Mouse (Mus musculus): Measurements from ENCODE around the gene A930004D18Rik.

Gene A930004D18Rik

GRCm38 (mm10) chr2:18038141-18038752 is 710 bp upstream of the A930004D18Rik start:
- no peak for DNase-seq (ENCODE audit: low read depth, low spot score)

GRCm38 (mm10) chr2:18034371-18035250 is 2.9 kb downstream of the A930004D18Rik start:
- DNase-seq (ENCODE audit: low read depth, low spot score), result no peak

- no peak for DNase-seq (ENCODE audit: low read depth, low spot score)
These were observed 4.1 kb downstream of the A930004D18Rik start for GRCm38 (mm10) chr2:18033166-18034108.

GRCm38 (mm10) chr2:18032538-18032895 is 5.0 kb downstream of the A930004D18Rik start:
- no peak for DNase-seq (ENCODE audit: low read depth, low spot score)

GRCm38 (mm10) chr2:18031831-18032537 is 5.6 kb downstream of the A930004D18Rik start:
- peak; percentile 88 for DNase-seq (ENCODE audit: low read depth, low spot score)

- peak; percentile 67 for DNase-seq (ENCODE audit: low read depth, low spot score)
These were observed 6.2 kb downstream of the A930004D18Rik start for GRCm38 (mm10) chr2:18031271-18031821.

GRCm38 (mm10) chr2:18030581-18030980 is 7.0 kb downstream of the A930004D18Rik start:
- no peak for DNase-seq (ENCODE audit: low read depth, low spot score)

- no peak for DNase-seq (ENCODE audit: low read depth, low spot score)
These were observed 7.9 kb downstream of the A930004D18Rik start for GRCm38 (mm10) chr2:18029656-18030055.

- DNase-seq (ENCODE audit: low read depth, low spot score), result peak; percentile 86
These were observed 9.2 kb downstream of the A930004D18Rik start for GRCm38 (mm10) chr2:18028140-18029021.

- peak; percentile 98 for DNase-seq (ENCODE audit: low read depth, low spot score)
These were observed 9.9 kb downstream of the A930004D18Rik start for GRCm38 (mm10) chr2:18027448-18028139.

GRCm38 (mm10) chr2:18026116-18026947 is 11.2 kb downstream of the A930004D18Rik start:
- DNase-seq (ENCODE audit: low read depth, low spot score), result peak; percentile 76

- DNase-seq (ENCODE audit: low read depth, low spot score), result no peak
These were observed 11.8 kb downstream of the A930004D18Rik start for GRCm38 (mm10) chr2:18025781-18026115.

GRCm38 (mm10) chr2:18025116-18025515 is 12.4 kb downstream of the A930004D18Rik start:
- DNase-seq (ENCODE audit: low read depth, low spot score), result peak; percentile 58

- no peak for DNase-seq (ENCODE audit: low read depth, low spot score)
These were observed 14.7 kb downstream of the A930004D18Rik start for GRCm38 (mm10) chr2:18022886-18023285.

GRCm38 (mm10) chr2:18019122-18019521 is 18.4 kb downstream of the A930004D18Rik start:
- DNase-seq (ENCODE audit: low read depth, low spot score), result peak; percentile 19

GRCm38 (mm10) chr2:18017321-18017720 is 20.2 kb downstream of the A930004D18Rik start:
- peak; percentile 18 for DNase-seq (ENCODE audit: low read depth, low spot score)

- no peak for DNase-seq (ENCODE audit: low read depth, low spot score)
These were observed 20.9 kb downstream of the A930004D18Rik start for GRCm38 (mm10) chr2:18016639-18017038.

GRCm38 (mm10) chr2:18015581-18015980 is 22.0 kb downstream of the A930004D18Rik start:
- no peak for DNase-seq (ENCODE audit: low read depth, low spot score)
